Mouse (Mus musculus): ENCODE data around the gene Mthfs.
"Not testable (repeated sequence)": the region's sequence is repeated elsewhere in the genome, so short reads cannot be mapped to it uniquely, and the experiment has no call there.

DNA sequence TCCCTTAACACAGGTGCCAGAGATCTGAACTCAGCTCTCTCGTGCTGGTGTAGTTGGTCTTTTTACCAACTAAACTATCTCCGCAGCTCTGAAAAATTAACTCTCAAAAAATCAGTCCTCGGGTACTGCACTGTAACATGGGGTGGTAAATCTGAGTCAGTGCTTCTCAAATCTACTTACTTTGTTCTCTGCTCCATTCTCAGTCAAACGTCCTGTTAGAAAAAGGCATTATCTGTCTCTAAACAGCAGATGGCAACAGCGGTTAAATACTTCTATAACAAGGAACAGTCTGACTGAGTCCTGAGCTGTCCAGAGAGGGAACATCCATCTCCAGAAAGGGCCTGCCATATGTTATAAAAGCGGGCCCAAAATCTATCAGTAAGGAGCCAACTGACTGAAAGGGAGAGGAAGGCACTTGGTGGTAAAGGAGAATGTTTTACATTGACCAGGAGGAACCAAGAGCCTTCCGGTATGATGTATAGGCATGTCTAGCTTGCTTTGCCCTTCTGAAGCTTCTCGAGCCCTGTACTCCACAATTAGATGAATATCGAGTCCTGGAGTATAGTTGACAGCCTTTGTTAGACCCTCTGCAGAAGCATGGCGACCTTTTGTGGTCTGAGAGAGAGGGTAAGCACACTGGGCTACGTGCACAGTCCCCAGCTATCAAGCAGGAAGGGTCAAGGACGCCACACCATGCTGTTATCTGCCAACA is at the start of gene Mthfs:
- not testable (repeated sequence) for TF ChIP-seq CTCF (conservative IDR thresholded peaks at IDR 0.05; ENCODE audit: insufficient read depth, insufficient read length, low read depth, low read length); POLR2A (IDR thresholded peaks at IDR 0.05; ENCODE audit: low read depth, low read length)

All from kidney, adult 2 months (tissue).